Mouse (Mus musculus) heart, embryonic 11.5 days (tissue): ENCODE data around the gene Gltp. TPM values are rescaled to one million over a fixed set of nuclear protein-coding genes. Genes with fewer than 3 reads are reported as not detected.

Source experiments
- ATAC-seq: fragments of 200-750 bp; cut with Nextera tagmentation; replicated peaks from 2 replicates; pipeline ENCODE4 v1.8.0; 2017; ENCODE audit warnings: moderate library complexity; ENCODE audit not compliant: insufficient number of reproducible peaks, low FRiP score, low TSS enrichment
- H3K27ac ChIP-seq: fragments of 300-500 bp; sonication (generic); 2 replicates; pipeline ENCODE4 v1.5.1; 2014; ENCODE audit warnings: mild to moderate bottlenecking, low read depth, low read length
- H3K27me3 ChIP-seq: fragments of 300-500 bp; sonication (generic); 2 replicates; pipeline ENCODE4 v1.6.1; 2014; ENCODE audit warnings: mild to moderate bottlenecking, low read length, mixed read lengths; ENCODE audit not compliant: control insufficient read depth, insufficient read depth
- H3K36me3 ChIP-seq: fragments of 300-500 bp; sonication (generic); 2 replicates; pipeline ENCODE4 v1.6.1; 2014; ENCODE audit warnings: mild to moderate bottlenecking, low read length, moderate library complexity, mixed read lengths; ENCODE audit not compliant: control insufficient read depth, insufficient read depth
- H3K4me1 ChIP-seq: fragments of 300-500 bp; sonication (generic); 2 replicates; pipeline ENCODE4 v1.6.1; 2014; ENCODE audit warnings: low read length; ENCODE audit not compliant: control insufficient read depth, insufficient read depth
- H3K4me2 ChIP-seq: fragments of 300-500 bp; sonication (generic); 2 replicates; pipeline ENCODE4 v1.6.1; 2014; ENCODE audit warnings: mild to moderate bottlenecking, moderate library complexity
- H3K4me3 ChIP-seq: fragments of 300-500 bp; sonication (generic); 2 replicates; pipeline ENCODE4 v1.5.1; 2014; ENCODE audit warnings: low read depth, low read length
- H3K9ac ChIP-seq: fragments of 300-500 bp; sonication (generic); 2 replicates; pipeline ENCODE4 v1.6.1; 2014; ENCODE audit warnings: mild to moderate bottlenecking, low read depth, low read length, moderate library complexity
- H3K9me3 ChIP-seq: fragments of 300-500 bp; sonication (generic); replicated peaks from 2 replicates; pipeline ENCODE4 v1.6.1; 2016; ENCODE audit warnings: low read length; ENCODE audit not compliant: control insufficient read depth
- WGBS: fragments of 180-500 bp; shearing (Covaris S2); extraction: QIAGEN DNeasy Blood & Tissue Kit; methylation state at CpG from one replicate; pipeline ENCODE4 v1.1.7; 2014; ENCODE audit not compliant: insufficient replicate concordance; 5-methylcytosine and 5-hydroxymethylcytosine counted together
- polyA plus RNA-seq: library from polyadenylated mRNA; unstranded; fragments of >200 nt; fragmentation: Nextera tagmentation; extraction: Ambion mirVana; gene quantifications from 2 replicates; pipeline ENCODE4 v1.2.1, GENCODE M21; 2014

Gltp gene
- polyA plus RNA-seq, 1 experiment from 2014 or later, result 57.1 TPM

DNA sequence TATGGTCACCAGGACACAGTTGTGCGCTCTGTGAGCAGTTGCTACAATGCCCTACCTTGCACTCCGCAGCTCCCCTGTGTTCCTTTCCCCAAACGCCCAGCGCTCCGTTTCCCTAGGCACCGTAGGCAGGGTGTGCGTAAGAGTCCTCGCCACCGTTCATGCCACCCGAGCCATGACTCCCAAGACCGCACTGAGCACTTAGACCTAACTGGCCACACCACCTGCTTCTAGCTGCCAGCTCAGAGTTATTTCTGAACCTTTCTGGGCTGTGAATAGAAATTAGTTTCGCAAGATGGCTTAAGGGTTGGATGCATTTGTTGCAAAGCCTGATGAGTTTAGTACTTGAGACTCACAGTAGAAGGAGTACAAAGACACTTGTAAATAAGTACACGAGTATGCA lies 32.1 kb upstream of the Gltp start:
- no peak overlapping the region for H3K27ac ChIP-seq
- WGBS, result 93% methylated on average over 13 of the region's 13 CpGs
- H3K36me3 ChIP-seq, result peaks cover 34% of the 10 kb centered on the region

DNA sequence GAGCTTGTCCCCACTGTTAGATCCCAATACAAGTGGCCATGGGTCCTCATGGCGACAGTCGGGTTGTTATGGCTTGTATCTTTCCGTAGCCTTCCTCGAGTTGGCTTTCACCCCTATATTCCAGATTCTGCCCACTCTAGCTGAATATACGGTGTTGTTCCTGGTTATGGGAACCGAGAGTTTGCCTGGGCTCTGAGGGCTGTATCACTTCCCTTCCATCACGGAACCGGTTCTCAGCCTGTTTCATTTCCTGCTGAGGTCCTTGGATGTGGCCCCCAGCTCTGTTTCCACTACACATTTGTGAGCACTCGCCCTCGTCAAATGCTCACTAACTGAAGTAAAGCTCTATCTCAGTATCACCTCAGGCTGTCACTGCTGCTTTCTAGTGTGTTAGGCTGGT lies 31.2 kb upstream of the Gltp start:
- ATAC-seq, result no peak
- Histone ChIP-seq H3K4me1 (no peaks in the 10 kb centered on the region), H3K27me3 (no peaks in the 10 kb centered on the region), H3K9ac (no peak overlapping the region), H3K4me2 (no peak overlapping the region), H3K9me3 (peaks cover 2% of the 10 kb centered on the region; the same call in 1 of the 2 replicates), H3K4me3 (no peak overlapping the region), H3K27ac (no peak overlapping the region), H3K36me3 (peaks cover 37% of the 10 kb centered on the region)
- WGBS, result 87% methylated on average over 10 of the region's 10 CpGs

More for the DNA sequence above, 32.1 kb upstream of the Gltp start:
- H3K9me3 ChIP-seq, result peaks cover 2% of the 10 kb centered on the region; the same call in 1 of the 2 replicates
- no peaks in the 10 kb centered on the region for H3K4me1 ChIP-seq
- no peak for ATAC-seq
- H3K4me2 ChIP-seq, result no peak overlapping the region
- H3K9ac ChIP-seq, result no peak overlapping the region
- H3K4me3 ChIP-seq, result no peak overlapping the region
- no peaks in the 10 kb centered on the region for H3K27me3 ChIP-seq

DNA sequence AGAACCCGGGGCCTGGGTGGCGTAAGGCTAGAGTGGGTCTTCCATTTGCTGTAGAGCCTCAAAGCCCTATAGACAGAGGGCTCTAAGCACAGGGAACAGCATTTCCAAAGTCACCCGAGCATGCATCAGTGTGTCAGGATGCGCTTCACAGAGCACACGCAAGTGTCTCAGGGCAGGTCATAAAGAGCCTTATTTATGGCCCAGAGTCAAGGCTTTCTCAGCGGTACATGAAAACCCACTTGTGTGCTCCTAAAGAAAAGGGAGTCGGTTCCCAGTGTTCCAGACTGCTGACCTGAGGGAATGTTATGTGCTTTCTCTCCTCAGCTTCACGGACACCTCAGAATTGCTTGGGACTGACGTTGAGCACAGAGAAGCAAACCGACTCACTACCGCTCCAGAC lies 30.0 kb upstream of the Gltp start:
- Histone ChIP-seq H3K9ac (no peak overlapping the region), H3K27me3 (no peaks in the 10 kb centered on the region), H3K4me1 (no peaks in the 10 kb centered on the region), H3K36me3 (peaks cover 42% of the 10 kb centered on the region), H3K4me2 (no peak overlapping the region), H3K4me3 (no peak overlapping the region), H3K27ac (no peak overlapping the region), H3K9me3 (peaks cover 2% of the 10 kb centered on the region; the same call in 1 of the 2 replicates)
- no peak for ATAC-seq
- 94% methylated on average over 11 of the region's 11 CpGs for WGBS

DNA sequence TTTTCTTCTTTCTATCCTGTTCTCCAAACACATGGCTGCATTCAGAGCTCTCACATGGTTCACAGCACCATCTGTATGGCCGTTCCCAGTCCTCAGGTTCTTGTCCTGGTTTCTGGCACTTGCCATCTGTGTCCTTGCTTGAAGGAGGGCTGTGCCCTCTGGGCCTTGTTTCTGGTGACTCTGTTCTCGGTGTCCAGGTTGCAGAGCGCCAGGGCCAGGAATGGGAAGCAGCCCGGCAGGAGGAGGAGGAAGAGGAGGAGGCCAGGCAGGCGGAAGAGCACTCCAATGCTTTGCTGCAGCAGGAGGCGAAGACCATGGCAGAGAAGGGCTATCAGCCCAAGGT lies 29.1 kb upstream of the Gltp start:
- Histone ChIP-seq H3K36me3 (peaks cover 47% of the 10 kb centered on the region), H3K27ac (no peak overlapping the region), H3K27me3 (no peaks in the 10 kb centered on the region), H3K4me2 (no peak overlapping the region), H3K9me3 (peaks cover 2% of the 10 kb centered on the region; the same call in 1 of the 2 replicates), H3K4me3 (no peak overlapping the region), H3K9ac (no peak overlapping the region), H3K4me1 (no peaks in the 10 kb centered on the region)
- WGBS, result 96% methylated on average over 6 of the region's 6 CpGs
- ATAC-seq, result no peak

DNA sequence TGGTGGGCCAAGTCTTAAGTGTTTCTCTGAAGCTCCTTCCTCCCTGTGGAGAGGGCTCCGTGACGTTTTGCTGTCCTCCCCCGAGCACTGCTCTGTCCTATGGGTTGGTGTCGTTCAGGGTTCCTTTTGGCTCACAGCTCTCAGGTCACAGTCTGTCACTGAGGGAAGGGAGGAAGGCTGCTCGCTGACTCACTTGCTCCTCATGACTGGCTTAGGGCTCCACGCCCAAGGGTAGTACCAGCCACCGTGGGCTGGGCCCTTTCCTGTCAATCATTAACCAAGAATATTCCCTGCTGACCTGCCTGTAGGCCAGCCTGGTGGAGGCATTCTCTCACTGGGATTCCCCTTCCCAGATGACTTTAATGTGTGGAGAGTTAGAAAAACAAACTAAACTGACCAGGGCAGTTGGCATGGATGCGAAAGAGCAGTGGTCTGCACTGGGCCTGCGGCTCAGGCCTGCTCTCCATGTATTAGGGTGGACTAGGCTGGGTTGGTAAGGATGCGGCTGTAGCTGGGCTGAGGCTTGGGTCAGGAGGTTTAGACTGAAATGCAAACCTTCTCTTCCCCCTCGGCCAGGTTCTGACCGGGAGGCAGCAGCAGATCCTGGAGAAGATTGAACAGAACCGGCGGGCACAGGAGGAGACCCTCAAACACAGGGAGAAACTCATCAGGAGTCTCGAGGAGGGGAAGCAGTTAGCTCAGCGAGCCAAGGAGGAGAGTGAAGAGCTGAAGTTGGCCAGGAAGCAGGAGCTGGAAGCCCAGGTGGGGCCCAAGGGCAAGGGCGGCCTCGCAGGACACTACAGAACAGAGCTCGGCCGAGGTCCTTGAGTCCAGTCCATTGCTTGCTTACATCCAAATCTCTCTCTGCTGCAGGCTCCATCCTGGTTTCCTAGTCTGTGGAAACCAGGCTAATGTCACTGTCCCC lies 28.5 kb upstream of the Gltp start:
- Histone ChIP-seq H3K36me3 (peaks cover 47% of the 10 kb centered on the region), H3K27ac (no peak overlapping the region)
- WGBS, result 79% methylated on average over 20 of the region's 20 CpGs

DNA sequence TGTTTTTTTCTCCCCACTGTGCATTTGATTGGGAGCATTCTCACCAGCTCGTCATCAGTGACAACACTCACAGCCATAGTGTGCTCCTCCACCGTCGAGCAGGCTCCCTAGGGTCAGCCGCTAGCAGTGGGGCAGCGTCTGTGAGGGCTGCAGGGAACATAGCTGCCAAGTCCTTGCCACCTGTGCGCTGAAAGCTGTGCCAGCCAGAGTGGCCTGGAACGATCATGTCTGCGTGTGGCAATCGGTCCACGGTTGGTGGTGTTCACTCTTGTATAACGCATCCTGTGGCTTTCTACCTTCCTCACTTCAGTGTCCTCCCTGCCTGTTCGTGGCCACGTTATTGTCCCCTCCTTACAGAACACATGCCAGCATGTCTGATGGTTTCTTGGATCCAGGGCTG lies 27.7 kb upstream of the Gltp start:
- no peak overlapping the region for H3K4me3 ChIP-seq
- 92% methylated on average over 13 of the region's 13 CpGs for WGBS
- H3K9ac ChIP-seq, result no peak overlapping the region
- peaks cover 43% of the 10 kb centered on the region for H3K36me3 ChIP-seq
- H3K27me3 ChIP-seq, result no peaks in the 10 kb centered on the region
- no peaks in the 10 kb centered on the region for H3K4me1 ChIP-seq
- no peak overlapping the region for H3K4me2 ChIP-seq
- H3K9me3 ChIP-seq, result no peaks in the 10 kb centered on the region
- no peak overlapping the region for H3K27ac ChIP-seq
- ATAC-seq, result no peak

More for the DNA sequence above, 28.5 kb upstream of the Gltp start:
- Histone ChIP-seq H3K9ac (no peak overlapping the region), H3K9me3 (peaks cover 2% of the 10 kb centered on the region; the same call in 1 of the 2 replicates), H3K4me1 (no peaks in the 10 kb centered on the region), H3K4me2 (no peak overlapping the region), H3K4me3 (no peak overlapping the region), H3K27me3 (no peaks in the 10 kb centered on the region)
- no peak for ATAC-seq

DNA sequence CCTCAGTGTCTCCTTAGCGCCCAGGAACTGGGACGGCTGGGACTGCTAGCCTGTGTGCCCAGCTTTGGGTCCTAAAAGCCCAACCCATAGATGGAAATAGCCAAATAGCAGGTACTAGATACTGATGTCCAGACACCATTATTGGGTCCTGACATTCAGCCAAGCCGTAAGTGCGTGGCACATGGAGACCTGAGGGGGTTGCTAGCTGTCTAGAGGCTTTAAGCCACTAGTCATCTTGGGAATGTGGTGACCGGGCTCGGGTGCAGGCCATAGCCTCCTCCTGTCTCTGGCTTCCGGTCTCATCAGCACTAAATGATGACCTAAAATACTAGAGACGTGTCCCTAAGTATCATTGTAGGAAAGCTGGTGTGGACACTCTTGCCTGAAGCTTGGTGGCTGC lies 27.2 kb upstream of the Gltp start:
- H3K4me3 ChIP-seq, result no peak overlapping the region
- H3K36me3 ChIP-seq, result peaks cover 43% of the 10 kb centered on the region
- H3K9ac ChIP-seq, result no peak overlapping the region
- no peak for ATAC-seq
- H3K9me3 ChIP-seq, result no peaks in the 10 kb centered on the region
- no peaks in the 10 kb centered on the region for H3K27me3 ChIP-seq
- no peaks in the 10 kb centered on the region for H3K4me1 ChIP-seq
- H3K4me2 ChIP-seq, result no peak overlapping the region
- no peak overlapping the region for H3K27ac ChIP-seq
- 87% methylated on average over 8 of the region's 8 CpGs for WGBS

DNA sequence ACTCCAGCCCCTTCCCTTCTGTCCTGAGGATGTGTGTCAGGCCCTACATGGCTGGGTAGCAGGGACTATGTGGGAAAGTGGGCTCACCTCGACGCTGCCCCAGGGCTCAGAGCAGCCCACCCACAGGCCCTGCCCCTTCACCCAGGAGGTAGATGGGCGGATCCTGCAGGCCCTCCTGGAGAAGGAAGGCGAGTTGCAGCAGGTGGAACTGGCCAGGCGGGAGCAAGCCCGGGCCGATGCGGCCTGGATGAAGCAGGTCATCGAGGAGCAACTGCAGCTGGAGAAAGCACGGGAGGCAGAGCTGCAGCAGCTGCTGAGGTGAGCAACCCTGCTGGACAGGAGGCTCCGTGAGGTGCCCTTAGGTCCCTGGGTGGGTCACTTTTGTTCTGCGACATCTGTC lies 26.5 kb upstream of the Gltp start:
- ATAC-seq, result no peak
- H3K4me3 ChIP-seq, result no peak overlapping the region
- H3K27me3 ChIP-seq, result no peaks in the 10 kb centered on the region
- 93% methylated on average over 12 of the region's 12 CpGs for WGBS
- H3K36me3 ChIP-seq, result peaks cover 43% of the 10 kb centered on the region
- no peaks in the 10 kb centered on the region for H3K4me1 ChIP-seq
- H3K9me3 ChIP-seq, result no peaks in the 10 kb centered on the region
- H3K4me2 ChIP-seq, result no peak overlapping the region
- H3K9ac ChIP-seq, result no peak overlapping the region
- H3K27ac ChIP-seq, result no peak overlapping the region

DNA sequence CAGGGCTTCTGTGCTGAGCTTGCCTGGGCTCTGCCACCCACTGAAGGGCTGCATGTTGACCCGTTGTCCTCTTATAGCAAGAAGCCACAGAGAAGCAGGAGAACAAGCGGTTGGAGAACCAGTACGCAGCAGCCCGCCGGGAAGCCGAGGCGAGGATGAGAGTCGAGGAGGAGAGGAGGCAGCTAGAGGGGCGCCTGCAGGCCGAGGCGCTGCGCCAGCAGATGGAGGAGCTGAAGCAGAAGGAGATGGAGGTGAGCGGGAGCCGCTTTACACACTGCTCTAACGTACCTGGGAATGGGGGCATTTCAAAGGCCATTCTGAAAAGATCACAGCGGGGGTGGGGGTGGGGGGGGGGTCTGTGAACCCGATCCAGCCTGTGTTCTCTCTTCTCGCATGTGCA lies 23.8 kb upstream of the Gltp start:
- H3K27me3 ChIP-seq, result no peaks in the 10 kb centered on the region
- H3K9me3 ChIP-seq, result no peaks in the 10 kb centered on the region
- H3K4me1 ChIP-seq, result no peaks in the 10 kb centered on the region
- WGBS, result 90% methylated on average over 18 of the region's 18 CpGs
- no peak overlapping the region for H3K9ac ChIP-seq
- no peak for ATAC-seq
- H3K36me3 ChIP-seq, result peaks cover 30% of the 10 kb centered on the region
- H3K4me2 ChIP-seq, result no peak overlapping the region
- H3K4me3 ChIP-seq, result no peak overlapping the region
- no peak overlapping the region for H3K27ac ChIP-seq
